Mouse (Mus musculus) lung, embryonic 15.5 days (tissue): ENCODE measurements at regions not wholly inside any gene's neighbourhood (a gene's known extent, or its start where the extent isn't known, plus 50 kb on each side); places are given as distances from the start of the nearest gene placed in this dataset.

Experiments
- ATAC-seq: fragments of 200-750 bp; cut with Nextera tagmentation; 2 replicates; pipeline ENCODE4 v1.8.0; 2017; ENCODE audit warnings: moderate number of reproducible peaks, borderline replicate concordance; ENCODE audit not compliant: low FRiP score, low TSS enrichment; ENCODE audit errors: extremely low read depth
- H3K27ac ChIP-seq: fragments of 300-500 bp; sonication (generic); 2 replicates; pipeline ENCODE4 v1.5.1; 2015; ENCODE audit warnings: moderate library complexity, mild to moderate bottlenecking, inconsistent platforms
- H3K27me3 ChIP-seq: fragments of 300-500 bp; sonication (generic); 2 replicates; pipeline ENCODE4 v1.6.1; 2015; ENCODE audit warnings: inconsistent platforms
- H3K36me3 ChIP-seq: fragments of 300-500 bp; sonication (generic); 2 replicates; pipeline ENCODE4 v1.6.1; 2015; ENCODE audit warnings: inconsistent platforms
- H3K4me1 ChIP-seq: fragments of 300-500 bp; sonication (generic); 2 replicates; pipeline ENCODE4 v1.6.1; 2015; ENCODE audit warnings: inconsistent platforms
- H3K4me2 ChIP-seq: fragments of 300-500 bp; sonication (generic); 2 replicates; pipeline ENCODE4 v1.6.1; 2015; ENCODE audit warnings: inconsistent platforms, mild to moderate bottlenecking, moderate library complexity
- H3K4me3 ChIP-seq: fragments of 300-500 bp; sonication (generic); 2 replicates; pipeline ENCODE4 v1.5.1; 2015; ENCODE audit warnings: mild to moderate bottlenecking, inconsistent platforms
- H3K9ac ChIP-seq: fragments of 300-500 bp; sonication (generic); 2 replicates; pipeline ENCODE4 v1.6.1; 2015; ENCODE audit warnings: inconsistent platforms
- H3K9me3 ChIP-seq: fragments of 300-500 bp; sonication (generic); 2 replicates; pipeline ENCODE4 v1.6.1; 2016; ENCODE audit warnings: inconsistent platforms
- WGBS: fragments of 180-500 bp; shearing (Covaris S2); methylation state at CpG from one replicate; pipeline ENCODE4 v1.1.7; 2015; 5-methylcytosine and 5-hydroxymethylcytosine counted together

- Histone ChIP-seq H3K36me3 (no peaks in the 10 kb centered on the region), H3K9ac (no peak overlapping the region), H3K27me3 (no peaks in the 10 kb centered on the region), H3K27ac (no peak overlapping the region), H3K4me1 (peaks cover 9% of the 10 kb centered on the region; the same call in 1 of the 2 replicates), H3K4me2 (no peak overlapping the region), H3K4me3 (no peak overlapping the region), H3K9me3 (no peaks in the 10 kb centered on the region)
- no peak for ATAC-seq
- 25% methylated on average over 3 of the region's 3 CpGs for WGBS
Observed at GRCm38 (mm10) chr10:122614720-122615119, 63.8 kb upstream of the Ppm1h start.

DNA sequence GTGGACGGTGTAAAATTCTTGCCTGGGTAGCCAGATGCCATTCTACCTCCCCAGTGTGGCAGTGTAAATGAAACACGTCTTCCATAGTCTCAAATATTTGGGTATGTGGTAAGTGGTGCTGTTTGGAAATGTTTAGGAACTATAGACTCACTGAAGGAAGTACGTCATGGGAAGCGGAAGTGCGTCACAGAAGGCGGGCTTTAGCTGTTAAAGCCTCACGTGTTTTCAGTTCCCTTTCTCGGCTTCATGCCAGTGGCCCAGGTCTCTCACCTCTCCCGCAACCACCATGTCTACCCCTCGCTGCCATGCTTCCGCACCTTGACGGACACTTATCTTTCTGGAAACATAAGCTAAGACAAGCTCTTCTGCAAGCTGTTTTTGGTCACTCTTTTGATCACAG lies 62.9 kb upstream of the Ppm1h start:
- peaks cover 9% of the 10 kb centered on the region; the same call in 1 of the 2 replicates for H3K4me1 ChIP-seq
- H3K9me3 ChIP-seq: no peaks in the 10 kb centered on the region
- H3K27ac ChIP-seq: no peak overlapping the region
- H3K9ac ChIP-seq: no peak overlapping the region
- no peaks in the 10 kb centered on the region for H3K36me3 ChIP-seq
- no peaks in the 10 kb centered on the region for H3K27me3 ChIP-seq
- H3K4me3 ChIP-seq: no peak overlapping the region
- no peak for ATAC-seq
- WGBS: 89% methylated on average over 12 of the region's 12 CpGs
- H3K4me2 ChIP-seq: no peak overlapping the region

GRCm38 (mm10) chr10:122616385-122616784 lies 62.2 kb upstream of the Ppm1h start:
- ATAC-seq: no peak; the same call in 1 of the 2 replicates
- Histone ChIP-seq H3K27me3 (no peaks in the 10 kb centered on the region), H3K4me3 (no peak overlapping the region), H3K4me1 (peaks cover 9% of the 10 kb centered on the region; the same call in 1 of the 2 replicates), H3K9ac (no peak overlapping the region), H3K36me3 (no peaks in the 10 kb centered on the region), H3K9me3 (no peaks in the 10 kb centered on the region), H3K4me2 (no peak overlapping the region), H3K27ac (no peak overlapping the region)
- 42% methylated on average over 6 of the region's 6 CpGs for WGBS

DNA sequence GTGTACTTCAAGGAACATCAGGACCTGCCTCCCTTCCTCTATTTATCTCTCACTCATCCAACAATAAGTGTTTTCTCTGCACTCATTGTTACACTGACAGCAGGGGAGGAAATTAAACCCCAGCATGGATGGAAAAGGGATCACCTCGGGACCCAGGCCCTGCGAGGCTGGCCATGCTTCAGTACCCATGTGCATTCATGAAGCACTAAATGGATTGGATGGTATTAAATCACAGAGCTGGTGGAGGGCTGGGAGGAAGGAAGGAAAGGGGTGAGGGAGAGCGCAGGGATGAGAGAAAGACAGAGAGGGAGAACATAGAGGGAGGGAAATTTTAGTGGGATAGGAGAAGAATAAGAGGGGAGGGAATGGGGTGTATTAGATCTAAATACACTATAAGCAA lies 59.7 kb upstream of the Ppm1h start:
- Histone ChIP-seq H3K36me3 (no peaks in the 10 kb centered on the region), H3K4me3 (no peak overlapping the region), H3K9ac (no peak overlapping the region), H3K4me1 (peaks cover 9% of the 10 kb centered on the region; the same call in 1 of the 2 replicates), H3K27ac (no peak overlapping the region), H3K27me3 (no peaks in the 10 kb centered on the region), H3K9me3 (no peaks in the 10 kb centered on the region), H3K4me2 (no peak overlapping the region)
- no peak for ATAC-seq
- 71% methylated on average over 3 of the region's 3 CpGs for WGBS

GRCm38 (mm10) chr10:122619406-122620116 lies 59.0 kb upstream of the Ppm1h start:
- no peak overlapping the region for H3K9ac ChIP-seq
- H3K9me3 ChIP-seq: no peaks in the 10 kb centered on the region
- no peak for ATAC-seq
- H3K4me2 ChIP-seq: no peak overlapping the region
- no peaks in the 10 kb centered on the region for H3K27me3 ChIP-seq
- no peaks in the 10 kb centered on the region for H3K36me3 ChIP-seq
- no peak overlapping the region for H3K27ac ChIP-seq
- H3K4me1 ChIP-seq: peaks cover 7% of the 10 kb centered on the region; the same call in 1 of the 2 replicates
- WGBS: 39% methylated on average over 16 of the region's 16 CpGs
- no peak overlapping the region for H3K4me3 ChIP-seq
